Mouse (Mus musculus) embryo, embryonic 10.5 days (tissue): Measurements from ENCODE around the gene Cbln4.

ENCODE experiments used
- DNase-seq: peaks from one replicate; pipeline ENCODE4 v3.0.0-alpha.2; 2015; ENCODE audit warnings: low spot score

Gene Cbln4

GRCm38 (mm10) chr2:172043235-172043610 lies at the start of gene Cbln4:
Gene Cbln4 (minus strand): TSS chr2:172043466.
- DNase-seq: no peak

DNA sequence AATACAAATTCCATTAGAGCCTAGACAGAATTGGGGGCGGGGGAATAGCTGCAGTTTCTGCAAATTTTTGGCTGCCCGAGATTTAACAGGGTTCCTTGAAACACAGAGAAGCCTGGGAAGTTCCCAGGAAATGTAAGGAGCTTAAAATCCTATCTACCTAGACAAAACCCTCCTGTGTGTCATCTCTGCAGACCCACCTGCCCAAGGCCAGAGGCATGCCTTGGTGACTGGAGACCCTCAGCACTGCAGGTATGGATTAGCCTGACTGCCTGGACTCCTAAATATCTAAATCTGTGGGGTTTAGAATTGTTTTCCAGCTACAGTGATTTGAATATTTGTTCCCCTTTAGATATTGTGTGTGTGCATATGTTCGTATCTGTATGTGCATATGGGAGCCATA lies 35.3 kb upstream of the Cbln4 start:
- DNase-seq: no peak

- DNase-seq: no peak
Measured at GRCm38 (mm10) chr2:172076295-172076694, 33.0 kb upstream of the Cbln4 start.

- no peak for DNase-seq
Measured at GRCm38 (mm10) chr2:172062876-172063275, 19.6 kb upstream of the Cbln4 start.

GRCm38 (mm10) chr2:172059747-172060146 lies 16.5 kb upstream of the Cbln4 start:
- DNase-seq: no peak

DNA sequence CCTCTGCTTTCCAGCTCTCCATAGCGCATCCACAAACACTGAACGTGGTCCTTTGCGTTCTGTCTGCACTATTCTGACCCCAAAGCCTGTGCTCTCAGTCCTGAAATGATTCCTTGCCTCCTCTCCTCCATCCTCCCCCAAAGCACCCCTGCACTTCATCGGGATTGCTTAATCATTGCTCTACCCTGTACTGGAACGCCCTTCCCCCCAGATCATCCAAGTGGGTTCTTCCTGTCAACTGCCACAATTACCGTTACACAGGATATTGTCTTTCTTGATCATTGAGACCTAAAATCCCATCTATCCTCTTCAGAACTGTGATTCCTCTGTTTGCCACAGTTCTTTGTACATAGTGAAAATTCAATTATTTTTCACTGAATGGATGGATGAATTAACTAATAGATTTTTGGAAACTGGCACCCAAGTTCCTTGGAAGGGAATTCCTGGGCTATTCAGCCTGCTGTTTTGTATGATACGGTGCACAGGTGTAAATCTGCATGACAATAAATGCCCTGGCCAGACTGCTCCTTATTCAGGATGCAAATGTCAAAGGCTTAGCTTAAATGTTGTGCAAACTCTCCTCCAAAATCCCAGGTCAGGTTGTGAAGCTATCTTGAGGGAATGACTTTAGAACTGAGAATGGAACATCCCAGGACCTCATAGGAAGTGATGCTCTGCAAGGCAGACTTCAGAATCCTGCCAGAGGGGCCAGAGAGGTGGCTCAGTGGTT lies 15.8 kb upstream of the Cbln4 start:
- no peak for DNase-seq

- DNase-seq: peak; percentile 58
Measured at GRCm38 (mm10) chr2:172046002-172046401, 2.7 kb upstream of the Cbln4 start.

GRCm38 (mm10) chr2:172042607-172043234 lies 545 bp downstream of the Cbln4 start:
- no peak for DNase-seq

- peak; percentile 90 for DNase-seq
Measured at GRCm38 (mm10) chr2:172042125-172042524, 1.1 kb downstream of the Cbln4 start.

- DNase-seq: no peak
Measured at GRCm38 (mm10) chr2:172040859-172041258, 2.4 kb downstream of the Cbln4 start.

- DNase-seq: no peak
Measured at GRCm38 (mm10) chr2:172039601-172040000, 3.7 kb downstream of the Cbln4 start.

- no peak for DNase-seq
Measured at GRCm38 (mm10) chr2:172034281-172034680, 9.0 kb downstream of the Cbln4 start.

GRCm38 (mm10) chr2:172025459-172026130 lies 17.7 kb downstream of the Cbln4 start:
- peak; percentile 72 for DNase-seq

GRCm38 (mm10) chr2:172006726-172007125 lies 36.5 kb downstream of the Cbln4 start:
- no peak for DNase-seq

DNA sequence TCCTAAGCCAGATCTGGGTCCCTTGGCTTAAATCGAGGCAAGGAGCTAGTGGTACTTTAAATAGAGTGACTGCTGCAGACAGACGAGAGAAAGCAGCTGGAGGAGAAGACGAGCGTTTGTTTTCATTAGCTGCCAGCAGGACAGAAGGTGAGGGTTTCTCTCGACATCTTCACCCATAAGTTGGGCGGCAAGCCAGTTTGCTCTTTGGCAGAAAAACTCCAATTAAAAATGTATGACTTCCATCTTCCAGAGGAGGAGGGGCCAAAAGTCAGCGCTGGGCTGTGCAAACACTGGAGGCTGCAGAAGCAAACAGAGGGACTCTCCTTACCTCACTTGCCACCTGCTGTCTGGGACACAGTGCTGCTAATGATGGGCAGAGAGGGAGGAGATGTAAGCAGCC lies 37.3 kb downstream of the Cbln4 start:
- DNase-seq: no peak

GRCm38 (mm10) chr2:172004029-172004984 lies 39.0 kb downstream of the Cbln4 start:
- no peak for DNase-seq

- no peak for DNase-seq
Measured at GRCm38 (mm10) chr2:171996979-171997686, 46.1 kb downstream of the Cbln4 start.

DNA sequence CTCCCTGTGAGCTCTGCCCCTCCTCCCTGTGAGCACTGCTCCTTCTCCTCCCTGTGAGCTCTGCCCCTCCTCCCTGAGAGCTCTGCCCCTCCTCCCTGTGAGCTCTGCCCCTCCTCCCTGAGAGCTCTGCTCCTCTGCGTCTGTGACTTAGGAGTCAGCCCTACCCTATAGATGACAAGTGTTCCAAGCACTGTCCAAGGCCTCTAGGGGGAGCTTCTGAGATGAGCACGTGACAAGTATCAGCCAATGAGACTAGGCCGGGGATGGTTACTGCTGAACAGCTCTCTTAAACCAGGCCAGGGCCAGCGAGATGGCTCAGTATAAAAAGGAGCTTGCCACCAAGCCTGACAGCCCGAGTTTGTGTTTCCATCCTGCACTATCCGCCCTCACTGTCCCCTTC lies 48.4 kb downstream of the Cbln4 start:
- peak; percentile 49 for DNase-seq

GRCm38 (mm10) chr2:171994240-171994639 lies 49.0 kb downstream of the Cbln4 start:
- no peak for DNase-seq

- DNase-seq: peak; percentile 40
Measured at GRCm38 (mm10) chr2:171986686-171987085, 56.6 kb downstream of the Cbln4 start.
